Comparison of ENCODE assay signal across 13 mouse cellular contexts in genomic region chr16:22164446-22164845, GRCm38 (mm10). TPM values are rescaled to one million over a fixed set of nuclear protein-coding genes. Genes with fewer than 3 reads are reported as not detected.
DNase-seq lines count a peak whose midpoint lies in the region; ATAC-seq and TF ChIP-seq lines count a peak whose summit lies in the region.
"Had no signal": no experiment of that assay in that cellular context is flagged by ENCODE, and none has a peak within 500 bp of the region (broad histone marks: within the 10 kb centered on the region; RNA-seq: fewer than 3 reads in every experiment).

No protein-coding gene starts in this region.

- H3K27ac ChIP-seq in heart, embryonic 15.5 days: no peak overlapping the region
- no peak overlapping the region for H3K27ac ChIP-seq in midbrain, embryonic 10.5 days (replicated peaks)
- no peak overlapping the region for H3K27ac ChIP-seq in midbrain, postnatal 0 days (ENCODE audit: low read depth, low read length)
- H3K27ac ChIP-seq in forebrain, embryonic 15.5 days (replicated peaks): no peak overlapping the region
- no peak overlapping the region for H3K27ac ChIP-seq in neural tube, embryonic 15.5 days (replicated peaks)
- H3K27ac ChIP-seq: liver, embryonic 13.5 days had no signal

- peak overlapping the region; percentile 90 for H3K4me2 ChIP-seq in heart, embryonic 15.5 days
- H3K4me2 ChIP-seq in midbrain, postnatal 0 days (ENCODE audit: low read depth, low read length, poor library complexity, severe bottlenecking): no peak overlapping the region
- H3K4me2 ChIP-seq in forebrain, embryonic 15.5 days (replicated peaks): peak overlapping the region; percentile 88; the same call in 1 of the 2 replicates
- peak overlapping the region; percentile 92 for H3K4me2 ChIP-seq in neural tube, embryonic 15.5 days

- H3K9me3 ChIP-seq in heart, embryonic 15.5 days (replicated peaks): no peaks in the 10 kb centered on the region
- no peaks in the 10 kb centered on the region for H3K9me3 ChIP-seq in midbrain, embryonic 10.5 days (replicated peaks)
- H3K9me3 ChIP-seq in midbrain, postnatal 0 days (ENCODE audit: low read length): no peaks in the 10 kb centered on the region
- no peaks in the 10 kb centered on the region for H3K9me3 ChIP-seq in forebrain, embryonic 15.5 days
- H3K9me3 ChIP-seq in neural tube, embryonic 15.5 days (replicated peaks): no peaks in the 10 kb centered on the region
- H3K9me3 ChIP-seq: liver, embryonic 13.5 days had no signal

- no peak for DNase-seq in heart, adult 18-20 months
- DNase-seq in midbrain, embryonic 10.5 days (ENCODE audit: low spot score): no peak
- no peak for DNase-seq in midbrain, postnatal 0 days (ENCODE audit: low spot score)
- DNase-seq in adrenal gland, postnatal 10 days: no peak
- no peak for DNase-seq in right cerebral cortex, adult 2 months (ENCODE audit: low spot score in 2 of 2)
- DNase-seq: cerebellum, adult 8-10 months; liver, embryonic 13.5 days; right cerebral cortex, adult 18-20 months had no signal

- no peaks in the 10 kb centered on the region for H3K36me3 ChIP-seq in heart, embryonic 15.5 days
- peaks cover 7% of the 10 kb centered on the region for H3K36me3 ChIP-seq in midbrain, embryonic 10.5 days
- H3K36me3 ChIP-seq in midbrain, postnatal 0 days (ENCODE audit: insufficient read depth, low read length): no peaks in the 10 kb centered on the region
- no peaks in the 10 kb centered on the region for H3K36me3 ChIP-seq in forebrain, embryonic 15.5 days
- H3K36me3 ChIP-seq in neural tube, embryonic 15.5 days: no peaks in the 10 kb centered on the region
- H3K36me3 ChIP-seq: liver, embryonic 13.5 days had no signal

- H3K4me3 ChIP-seq in heart, embryonic 15.5 days: 0 out of 2 replicates have a peak overlapping the region, but pooled peaks have one; percentile 97
- peak overlapping the region; percentile 92 for H3K4me3 ChIP-seq in midbrain, embryonic 10.5 days
- H3K4me3 ChIP-seq in midbrain, postnatal 0 days (ENCODE audit: low read depth, low read length): no peak overlapping the region
- H3K4me3 ChIP-seq in forebrain, embryonic 15.5 days: no peak overlapping the region
- no peak overlapping the region for H3K4me3 ChIP-seq in neural tube, embryonic 15.5 days (replicated peaks)
- H3K4me3 ChIP-seq: erythroblast, embryonic 14.5 days had no signal

- no peak overlapping the region for H3K9ac ChIP-seq in heart, embryonic 15.5 days
- H3K9ac ChIP-seq in midbrain, postnatal 0 days (replicated peaks; ENCODE audit: low read length, poor library complexity, severe bottlenecking): no peak overlapping the region
- H3K9ac ChIP-seq in forebrain, embryonic 15.5 days (replicated peaks): no peak overlapping the region
- H3K9ac ChIP-seq in neural tube, embryonic 15.5 days (replicated peaks): no peak overlapping the region

- 51% methylated on average over 8 of the region's 8 CpGs for WGBS in heart, embryonic 15.5 days
- 68% methylated on average over 8 of the region's 8 CpGs for WGBS in midbrain, embryonic 10.5 days
- WGBS in midbrain, postnatal 0 days: 61% methylated on average over 8 of the region's 8 CpGs
- 30% methylated on average over 8 of the region's 8 CpGs for WGBS in forebrain, embryonic 15.5 days
- 54% methylated on average over 8 of the region's 8 CpGs for WGBS in neural tube, embryonic 15.5 days

- no peaks in the 10 kb centered on the region for H3K27me3 ChIP-seq in heart, embryonic 15.5 days
- no peaks in the 10 kb centered on the region; the same call in 1 of the 2 replicates for H3K27me3 ChIP-seq in midbrain, embryonic 10.5 days (ENCODE audit: low read depth, poor library complexity, severe bottlenecking)
- no peaks in the 10 kb centered on the region for H3K27me3 ChIP-seq in midbrain, postnatal 0 days (ENCODE audit: insufficient read depth, low read length)
- no peaks in the 10 kb centered on the region for H3K27me3 ChIP-seq in forebrain, embryonic 15.5 days
- H3K27me3 ChIP-seq in neural tube, embryonic 15.5 days (replicated peaks): no peaks in the 10 kb centered on the region

- no peak for TF ChIP-seq CTCF in midbrain, postnatal 0 days (IDR thresholded peaks at IDR 0.05)

- peaks cover 21% of the 10 kb centered on the region for H3K4me1 ChIP-seq in heart, embryonic 15.5 days (replicated peaks)
- peaks cover 24% of the 10 kb centered on the region for H3K4me1 ChIP-seq in midbrain, embryonic 10.5 days
- H3K4me1 ChIP-seq in midbrain, postnatal 0 days (ENCODE audit: insufficient read depth, low read length): peaks cover 6% of the 10 kb centered on the region; the same call in 1 of the 2 replicates
- H3K4me1 ChIP-seq in forebrain, embryonic 15.5 days: peaks cover 26% of the 10 kb centered on the region
- peaks cover 21% of the 10 kb centered on the region for H3K4me1 ChIP-seq in neural tube, embryonic 15.5 days

- ATAC-seq in heart, embryonic 15.5 days (replicated peaks; ENCODE audit: insufficient number of reproducible peaks, insufficient read depth, low FRiP score, low read depth): no peak
- ATAC-seq in midbrain, postnatal 0 days (ENCODE audit: low FRiP score): no peak
- no peak for ATAC-seq in forebrain, embryonic 15.5 days (replicated peaks)
- ATAC-seq in neural tube, embryonic 15.5 days (ENCODE audit: low FRiP score): no peak
- ATAC-seq: CD4-positive, CD25-positive, alpha-beta regulatory T cell, adult 4 months had no signal

RNA-seq across cellular contexts. Expression of gene Igf2bp2, which starts 1.3 kb away (rescaled TPM):
- 34.5 and 43.1 TPM in 2 replicates for polyA plus RNA-seq in heart, embryonic 15.5 days (2015; fragmentation: Nextera tagmentation; extraction: Ambion mirVana)
- 1 to 10 TPM; 4.1 to 6.1 TPM for total RNA-seq in heart, adult 18-20 months (2021)
- polyA plus RNA-seq in midbrain, embryonic 10.5 days (2016; fragmentation: Nextera tagmentation; extraction: Ambion mirVana): 127 and 148 TPM in 2 replicates
- total RNA-seq in midbrain, postnatal 0 days (2014; rRNA removed): 7.7 and 8.7 TPM in 2 replicates
- 4.4 and 5.5 TPM in 2 replicates for polyA plus RNA-seq in midbrain, postnatal 0 days (2015; fragmentation: Nextera tagmentation; extraction: Ambion mirVana)
- 25.8 and 27.5 TPM in 2 replicates for polyA plus RNA-seq in forebrain, embryonic 15.5 days (2015; fragmentation: Nextera tagmentation; extraction: Ambion mirVana)
- 15.5 and 30.4 TPM in 2 replicates for polyA plus RNA-seq in neural tube, embryonic 15.5 days (2015; fragmentation: Nextera tagmentation; extraction: Ambion mirVana)
- total RNA-seq in adrenal gland, postnatal 10 days (2021): 10 to 100 TPM; 15.8 to 21.8 TPM

Comparison
In these comparisons a context has a peak if more than half of its experiments do, and no peak if none do; other contexts are left out.
1. H3K4me3 ChIP-seq: peak in heart, embryonic 15.5 days (single experiment) and midbrain, embryonic 10.5 days (single experiment); none in midbrain, postnatal 0 days (single experiment), forebrain, embryonic 15.5 days (single experiment) and neural tube, embryonic 15.5 days (single experiment).